Mouse (Mus musculus) CH12.LX (cell line): ENCODE measurements at regions not wholly inside any gene's neighbourhood (a gene's known extent, or its start where the extent isn't known, plus 50 kb on each side); places are given as distances from the start of the nearest gene placed in this dataset.

Source experiments
- DNase-seq: peaks from one replicate; pipeline ENCODE4 v3.0.0-alpha.2; 2013; ENCODE audit errors: extremely low read depth
- H3K27ac ChIP-seq: 2 replicates; pipeline ENCODE4 v1.5.1; 2012; ENCODE audit warnings: low read depth, mild to moderate bottlenecking, control low read depth, moderate library complexity; ENCODE audit not compliant: insufficient read depth
- H3K27me3 ChIP-seq: replicated peaks from 2 replicates; pipeline ENCODE3; 2012; ENCODE audit warnings: inconsistent platforms
- H3K36me3 ChIP-seq, 2 experiments: replicated peaks in 1 of 2; 2 replicates each; pipeline versions ENCODE3 to v1.6.1; 2012; ENCODE audit warnings: inconsistent platforms in 1 of 2, low read length in 1 of 2, mild to moderate bottlenecking in 1 of 2, mixed read lengths in 1 of 2, moderate library complexity in 1 of 2; ENCODE audit not compliant: control insufficient read depth in 1 of 2, insufficient read depth in 1 of 2
- H3K4me1 ChIP-seq, 2 experiments: 2 replicates each; pipeline ENCODE4 v1.6.1; 2012; ENCODE audit warnings: inconsistent platforms in 1 of 2, moderate library complexity in 1 of 2; ENCODE audit not compliant: insufficient read depth in 2 of 2, control insufficient read depth in 1 of 2
- H3K4me2 ChIP-seq: 2 replicates; pipeline ENCODE4 v1.6.1; 2012; ENCODE audit warnings: low read depth, mild to moderate bottlenecking, control low read depth; ENCODE audit not compliant: poor library complexity, insufficient read depth, severe bottlenecking
- H3K4me3 ChIP-seq, 3 experiments: fragments of 150-350 bp in 1 of 3; sonication (generic) in 1 of 3; replicated peaks in 1 of 3; 2 replicates each; pipeline versions ENCODE3 to v1.5.1; 2011 to 2012; ENCODE audit warnings: low read depth in 2 of 3, low read length in 2 of 3, mild to moderate bottlenecking in 2 of 3, moderate library complexity in 2 of 3, control low read depth in 1 of 3, improper control_type of control experiment in 1 of 3, inconsistent platforms in 1 of 3, mixed read lengths in 1 of 3; ENCODE audit not compliant: poor library complexity in 1 of 3
- H3K79me2 ChIP-seq: replicated peaks from 2 replicates; pipeline ENCODE4 v1.6.1; 2012; ENCODE audit warnings: mild to moderate bottlenecking, moderate library complexity; ENCODE audit not compliant: control insufficient read depth, poor library complexity, insufficient read depth, severe bottlenecking; ENCODE audit errors: extremely low read depth
- H3K9ac ChIP-seq: 2 replicates; pipeline ENCODE4 v1.6.1; 2012; ENCODE audit warnings: low read depth, mild to moderate bottlenecking, control low read depth, moderate library complexity; ENCODE audit not compliant: insufficient read depth
- H3K9me3 ChIP-seq: replicated peaks from 2 replicates; pipeline ENCODE3; 2012; ENCODE audit warnings: low read length, inconsistent platforms, mixed read lengths
- CHD1 ChIP-seq: IDR thresholded peaks from 2 replicates; pipeline ENCODE4 v1.6.1; 2012; ENCODE audit warnings: low read depth, low read length, improper control_type of control experiment, inconsistent platforms
- CHD2 ChIP-seq: IDR thresholded peaks from 2 replicates; pipeline ENCODE4 v1.6.1; 2011; ENCODE audit warnings: low read length, improper control_type of control experiment
- ETS1 ChIP-seq: conservative IDR thresholded peaks from 2 replicates; pipeline ENCODE4 v1.6.1; 2012; ENCODE audit warnings: low read depth, mild to moderate bottlenecking, inconsistent platforms, low read length, improper control_type of control experiment, moderate library complexity
- IRF4 ChIP-seq: IDR thresholded peaks from 2 replicates; pipeline ENCODE4 v1.6.1; 2014; ENCODE audit warnings: low read depth, mild to moderate bottlenecking, inconsistent platforms, low read length, improper control_type of control experiment
- JUN ChIP-seq: IDR thresholded peaks from 2 replicates; pipeline ENCODE4 v1.6.1; 2011; ENCODE audit warnings: low read depth, mild to moderate bottlenecking, low read length, improper control_type of control experiment, moderate library complexity; ENCODE audit not compliant: insufficient read depth
- MAFK ChIP-seq: IDR thresholded peaks from 2 replicates; pipeline ENCODE4 v1.6.1; 2011; ENCODE audit warnings: low read length, improper control_type of control experiment; ENCODE audit not compliant: insufficient replicate concordance
- NELFE ChIP-seq: IDR thresholded peaks from 2 replicates; pipeline ENCODE4 v1.6.1; 2011; ENCODE audit warnings: low read depth, low read length, improper control_type of control experiment
- NRF1 ChIP-seq: IDR thresholded peaks from 2 replicates; pipeline ENCODE4 v1.6.1; 2014; ENCODE audit warnings: low read depth, mild to moderate bottlenecking, inconsistent platforms, low read length, improper control_type of control experiment, moderate library complexity
- PAX5 ChIP-seq: IDR thresholded peaks from 2 replicates; pipeline ENCODE4 v1.6.1; 2012; ENCODE audit warnings: low read length, inconsistent platforms, mixed read lengths
- POLR2A ChIP-seq: IDR thresholded peaks from 2 replicates; pipeline ENCODE4 v1.6.1; 2011; ENCODE audit warnings: low read depth, mild to moderate bottlenecking, improper control_type of control experiment, low read length
- POLR2AphosphoS2 ChIP-seq: IDR thresholded peaks from 2 replicates; pipeline ENCODE4 v1.6.1; 2011; ENCODE audit warnings: low read depth, low read length, improper control_type of control experiment
- RAD21 ChIP-seq: IDR thresholded peaks from 2 replicates; pipeline ENCODE4 v1.6.1; 2011; ENCODE audit warnings: low read depth, mild to moderate bottlenecking, low read length, improper control_type of control experiment, moderate library complexity
- RCOR1 ChIP-seq: conservative IDR thresholded peaks from 2 replicates; pipeline ENCODE4 v1.6.1; 2012; ENCODE audit warnings: low read depth, mild to moderate bottlenecking, inconsistent platforms, low read length, improper control_type of control experiment
- SMC3 ChIP-seq: IDR thresholded peaks from 2 replicates; pipeline ENCODE4 v1.6.1; 2011; ENCODE audit warnings: low read depth, low read length, improper control_type of control experiment
- TCF12 ChIP-seq: IDR thresholded peaks from 2 replicates; pipeline ENCODE4 v1.6.1; 2014; ENCODE audit warnings: low read depth, mild to moderate bottlenecking, inconsistent platforms, low read length, improper control_type of control experiment
- USF2 ChIP-seq: conservative IDR thresholded peaks from 2 replicates; pipeline ENCODE4 v1.6.1; 2011; ENCODE audit warnings: low read depth, low read length, improper control_type of control experiment
- ZC3H11A ChIP-seq: IDR thresholded peaks from 2 replicates; pipeline ENCODE4 v1.6.1; 2012; ENCODE audit warnings: low read depth, mild to moderate bottlenecking, inconsistent platforms, low read length, improper control_type of control experiment
- ZKSCAN1 ChIP-seq: IDR thresholded peaks from 2 replicates; pipeline ENCODE4 v1.6.1; 2012; ENCODE audit warnings: low read depth, inconsistent platforms, low read length, improper control_type of control experiment, borderline replicate concordance
- ZNF384 ChIP-seq: IDR thresholded peaks from 2 replicates; pipeline ENCODE4 v1.6.1; 2012; ENCODE audit warnings: low read depth, low read length, improper control_type of control experiment, inconsistent platforms
- dilution Hi-C: fragments of 300-500 bp; cut with MboI; formaldehyde crosslinking; loops from 2 replicates; pipeline ENCODE4 v1.14.3; 2020; ENCODE audit warnings: low sequenced_read_pairs; ENCODE audit not compliant: extremely low pct_unique_long_range_greater_than_20kb, extremely low pct_ligation_motif_present
- in situ Hi-C: fragments of 300-500 bp; cut with MboI; formaldehyde crosslinking; loops from 3 replicates; pipeline ENCODE4 v1.14.3; 2019; ENCODE audit warnings: low sequenced_read_pairs, low pct_ligation_motif_present, low pct_unique_long_range_greater_than_20kb, mixed read lengths

- Histone ChIP-seq H3K4me1 (peaks cover 4 to 39% of the 10 kb centered on the region in 2 experiments), H3K4me3 (no peak overlapping the region), H3K27me3 (no peaks in the 10 kb centered on the region), H3K4me2 (no peak overlapping the region), H3K36me3 (no peaks in the 10 kb centered on the region), H3K9ac (no peak overlapping the region), H3K9me3 (no peaks in the 10 kb centered on the region), H3K79me2 (no peaks in the 10 kb centered on the region), H3K27ac (no peak overlapping the region)
- dilution Hi-C loops, result no loop called here
- TF ChIP-seq IRF4 (no peak), JUN (no peak), POLR2A (no peak), NELFE (no peak), USF2 (no peak), ZNF384 (no peak), CHD1 (no peak), ETS1 (no peak), PAX5 (no peak), ZC3H11A (no peak), RCOR1 (no peak), SMC3 (no peak), POLR2AphosphoS2 (no peak)
- no peak for DNase-seq
- in situ Hi-C loops, result no loop called here
Observed at GRCm38 (mm10) chr3:147098611-147099010, 246.4 kb downstream of the Ttll7 start.

- H3K4me2 ChIP-seq, result no peak overlapping the region
- H3K9ac ChIP-seq, result no peak overlapping the region
- no peaks in the 10 kb centered on the region for H3K27me3 ChIP-seq
- peaks cover 4 to 39% of the 10 kb centered on the region in 2 experiments for H3K4me1 ChIP-seq
- TF ChIP-seq NRF1 (no peak), TCF12 (no peak), IRF4 (no peak), ZKSCAN1 (no peak), CHD2 (no peak), RAD21 (no peak), CHD1 (no peak), ZNF384 (no peak), MAFK (no peak)
- in situ Hi-C loops, result no loop called here
- dilution Hi-C loops, result no loop called here
- no peaks in the 10 kb centered on the region for H3K79me2 ChIP-seq
- no peak overlapping the region for H3K27ac ChIP-seq
- no peaks in the 10 kb centered on the region for H3K9me3 ChIP-seq
- no peak overlapping the region for H3K4me3 ChIP-seq
- DNase-seq, result no peak
- H3K36me3 ChIP-seq, result no peaks in the 10 kb centered on the region
Observed at GRCm38 (mm10) chr3:147099143-147099713, 247.1 kb downstream of the Ttll7 start.
